Mouse (Mus musculus) ES-E14 (cell line): ENCODE measurements around the gene Tmem14c. TPM values are rescaled to one million over a fixed set of nuclear protein-coding genes. Genes with fewer than 3 reads are reported as not detected.
A peak's percentile ranks its signal among the peaks of the same experiment; 100 is the strongest.

ENCODE experiments used
- DNase-seq: peaks from one replicate; pipeline ENCODE4 v3.0.0-alpha.2; 2013; ENCODE audit warnings: low read depth, low spot score
- H3K27ac ChIP-seq: 2 replicates; pipeline ENCODE4 v1.5.1; 2012; ENCODE audit warnings: low read depth, mild to moderate bottlenecking, low read length, moderate library complexity, mixed read lengths; ENCODE audit not compliant: poor library complexity, insufficient read depth, severe bottlenecking
- H3K36me3 ChIP-seq: 2 replicates; pipeline ENCODE4 v1.6.1; 2012; ENCODE audit warnings: mild to moderate bottlenecking, low read length, moderate library complexity, mixed read lengths; ENCODE audit not compliant: control insufficient read depth, poor library complexity, insufficient read depth, severe bottlenecking
- H3K4me1 ChIP-seq, 2 experiments: fragments of 150-350 bp in 1 of 2; sonication (generic) in 1 of 2; 2 replicates each; pipeline ENCODE4 v1.6.1; 2012; ENCODE audit warnings: low read length in 2 of 2, mild to moderate bottlenecking in 1 of 2, mixed read lengths in 1 of 2; ENCODE audit not compliant: control insufficient read depth in 2 of 2, insufficient read depth in 2 of 2, poor library complexity in 1 of 2
- H3K4me3 ChIP-seq, 2 experiments: fragments of 150-350 bp in 1 of 2; sonication (generic) in 1 of 2; 2 replicates each; pipeline ENCODE4 v1.5.1; 2012; ENCODE audit warnings: low read length in 2 of 2, low read depth in 1 of 2, mild to moderate bottlenecking in 1 of 2, mixed read lengths in 1 of 2; ENCODE audit not compliant: insufficient read depth in 1 of 2, poor library complexity in 1 of 2, severe bottlenecking in 1 of 2
- H3K9ac ChIP-seq: 2 replicates; pipeline ENCODE4 v1.6.1; 2012; ENCODE audit warnings: low read depth, mild to moderate bottlenecking, low read length, mixed read lengths; ENCODE audit not compliant: poor library complexity, insufficient read depth, severe bottlenecking
- H3K9me3 ChIP-seq: fragments of 150-350 bp; sonication (generic); 2 replicates; pipeline ENCODE4 v1.6.1; 2012; ENCODE audit warnings: low read depth, mild to moderate bottlenecking, low read length; ENCODE audit not compliant: control insufficient read depth, insufficient read depth
- CHD2 ChIP-seq: IDR thresholded peaks from 2 replicates; pipeline ENCODE4 v1.6.1; 2014; ENCODE audit warnings: mild to moderate bottlenecking, low read depth, low read length, inconsistent platforms
- HCFC1 ChIP-seq: IDR thresholded peaks from 2 replicates; pipeline ENCODE4 v1.6.1; 2012; ENCODE audit warnings: low read length, inconsistent platforms, borderline replicate concordance; ENCODE audit not compliant: insufficient read depth
- MAFK ChIP-seq: IDR thresholded peaks from 2 replicates; pipeline ENCODE4 v1.6.1; 2014; ENCODE audit warnings: mild to moderate bottlenecking, low read depth, low read length, inconsistent platforms; ENCODE audit not compliant: insufficient read depth
- ZC3H11A ChIP-seq: IDR thresholded peaks from 2 replicates; pipeline ENCODE4 v1.6.1; 2012; ENCODE audit warnings: low read depth, mild to moderate bottlenecking, inconsistent platforms, low read length, borderline replicate concordance
- ZNF384 ChIP-seq: IDR thresholded peaks from 2 replicates; pipeline ENCODE4 v1.6.1; 2012; ENCODE audit warnings: low read depth, low read length, inconsistent platforms
- in situ Hi-C, 2 experiments: fragments of 600-800 bp; cut with MboI; formaldehyde crosslinking; loops; one replicate each; pipeline ENCODE4 v1.15.1; 2025; ENCODE audit warnings: low sequenced_read_pairs in 2 of 2, inconsistent platforms in 1 of 2; ENCODE audit not compliant: unreplicated experiment in 2 of 2
- total RNA-seq: library from RNA; depleted of rRNA; stranded (reverse); fragments of 300-350 nt; gene quantifications from 2 replicates; pipeline ENCODE4 v1.2.3, GENCODE M21; 2012

The Tmem14c gene
- total RNA-seq, 1 experiment, result 134 TPM

GRCm38 (mm10) chr13:40971261-40971660, 44.8 kb upstream of the Tmem14c start:
- no peak for DNase-seq
- Histone ChIP-seq H3K36me3 (no peaks in the 10 kb centered on the region), H3K9me3 (no peaks in the 10 kb centered on the region), H3K4me3 (no peak overlapping the region), H3K9ac (no peak overlapping the region), H3K27ac (no peak overlapping the region), H3K4me1 (peaks cover 15 to 20% of the 10 kb centered on the region in 2 experiments)
- in situ Hi-C loops, result no loop called here
- no peak for TF ChIP-seq ZC3H11A
- no peak for TF ChIP-seq CHD2
- TF ChIP-seq MAFK, result no peak
- no peak for TF ChIP-seq ZNF384
- no peak for TF ChIP-seq HCFC1

GRCm38 (mm10) chr13:40971831-40972230, 44.3 kb upstream of the Tmem14c start:
- no peak for TF ChIP-seq ZC3H11A
- TF ChIP-seq ZNF384, result no peak
- no peak for TF ChIP-seq MAFK
- TF ChIP-seq CHD2, result no peak
- TF ChIP-seq HCFC1, result no peak
- Histone ChIP-seq H3K36me3 (no peaks in the 10 kb centered on the region), H3K27ac (no peak overlapping the region), H3K4me3 (no peak overlapping the region), H3K9ac (no peak overlapping the region), H3K4me1 (peaks cover 15 to 20% of the 10 kb centered on the region in 2 experiments), H3K9me3 (no peaks in the 10 kb centered on the region)
- in situ Hi-C loops, result no loop called here
- no peak for DNase-seq

DNA sequence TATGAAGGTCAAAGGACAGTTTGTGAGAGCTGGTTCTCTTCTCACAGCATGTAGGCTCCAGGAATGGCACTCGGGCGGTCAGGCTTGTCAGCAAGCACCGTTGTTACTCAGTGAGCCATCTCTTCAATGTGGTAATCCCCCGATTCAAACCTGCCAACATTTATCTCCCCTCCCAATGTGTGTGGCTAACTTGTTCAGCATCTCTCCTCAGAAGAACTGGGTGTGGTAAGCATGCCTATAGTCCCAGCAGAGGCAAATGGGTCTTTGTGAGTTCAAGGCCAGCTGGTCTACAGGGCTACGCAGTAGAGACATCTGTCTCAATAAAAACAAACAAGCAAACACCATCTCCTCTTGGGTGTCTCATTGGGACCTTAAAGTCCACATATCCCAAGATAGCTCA, 43.1 kb upstream of the Tmem14c start:
- no peak overlapping the region for H3K9ac ChIP-seq
- no peaks in the 10 kb centered on the region for H3K9me3 ChIP-seq
- H3K4me3 ChIP-seq, result no peak overlapping the region
- H3K27ac ChIP-seq, result no peak overlapping the region
- no peak for DNase-seq
- in situ Hi-C loops, result no loop called here
- no peak for TF ChIP-seq MAFK
- TF ChIP-seq CHD2, result no peak
- no peak for TF ChIP-seq ZNF384
- no peak for TF ChIP-seq HCFC1
- no peak for TF ChIP-seq ZC3H11A
- no peaks in the 10 kb centered on the region for H3K36me3 ChIP-seq
- H3K4me1 ChIP-seq, result peaks cover 15 to 21% of the 10 kb centered on the region in 2 experiments

- in situ Hi-C loops, result no loop called here
- H3K4me1 ChIP-seq, result peaks cover 5 to 9% of the 10 kb centered on the region in 2 experiments; a peak in 3 of 4 replicates
These were observed 38.5 kb upstream of the Tmem14c start for GRCm38 (mm10) chr13:40977609-40978008.

GRCm38 (mm10) chr13:40978652-40979051, 37.4 kb upstream of the Tmem14c start:
- Histone ChIP-seq H3K9ac (no peak overlapping the region), H3K4me1 (peaks cover 5 to 6% of the 10 kb centered on the region in 2 experiments; a peak in 3 of 4 replicates), H3K36me3 (no peaks in the 10 kb centered on the region), H3K9me3 (no peaks in the 10 kb centered on the region), H3K27ac (no peak overlapping the region), H3K4me3 (no peak overlapping the region)
- in situ Hi-C loops, result no loop called here
- TF ChIP-seq ZNF384 (no peak), HCFC1 (no peak), ZC3H11A (no peak), CHD2 (no peak)
- no peak for DNase-seq

More at GRCm38 (mm10) chr13:40977609-40978008, 38.5 kb upstream of the Tmem14c start:
- H3K36me3 ChIP-seq, result no peaks in the 10 kb centered on the region
- no peak overlapping the region for H3K9ac ChIP-seq
- TF ChIP-seq ZC3H11A (peak; percentile 75; the same call in 1 of the 2 replicates), HCFC1 (no peak), CHD2 (no peak), MAFK (0 out of 2 replicates have a peak, but pooled peaks have one; percentile 14), ZNF384 (no peak)
- H3K4me3 ChIP-seq, result no peak overlapping the region
- H3K27ac ChIP-seq, result no peak overlapping the region
- no peaks in the 10 kb centered on the region for H3K9me3 ChIP-seq
- DNase-seq, result peak; percentile 86
